Comparison of ENCODE assay signal across 18 mouse cellular contexts in genomic region chr2:140530214-140530613, GRCm38 (mm10).
DNase-seq lines count a peak whose midpoint lies in the region; ATAC-seq and TF ChIP-seq lines count a peak whose summit lies in the region.
"Had no signal": no experiment of that assay in that cellular context is flagged by ENCODE, and none has a peak within 500 bp of the region (broad histone marks: within the 10 kb centered on the region; RNA-seq: fewer than 3 reads in every experiment).

No protein-coding gene starts in this region.

- DNase-seq in embryo, embryonic 10 days (ENCODE audit: low spot score), result peak; percentile 13
- no peak for DNase-seq in embryo, embryonic 9.5 days (ENCODE audit: extremely low spot score)
- DNase-seq in kidney, postnatal 0 days (ENCODE audit: low spot score), result no peak
- no peak for DNase-seq in kidney, adult 9 months
- peak; percentile 18 to 37 for DNase-seq in right cerebral cortex, adult 2 months (ENCODE audit: low spot score in 2 of 2)
- DNase-seq in right cerebral cortex, postnatal 25 days, result no peak
- no peak for DNase-seq in thymus, adult 2 months
- DNase-seq in adrenal gland, postnatal 4 days (ENCODE audit: low spot score in 2 of 2), result no peak
- DNase-seq: adrenal gland, postnatal 25 days; heart, adult 11 months; kidney, adult 11 months; kidney, postnatal 25 days; layer of hippocampus, postnatal 36 days; lung, postnatal 14 days had no signal

- H3K36me3 ChIP-seq in kidney, postnatal 0 days (ENCODE audit: insufficient read depth, low read length), result no peaks in the 10 kb centered on the region
- no peaks in the 10 kb centered on the region for H3K36me3 ChIP-seq in thymus, adult 2 months (ENCODE audit: control insufficient read depth, insufficient read depth, low read length)
- H3K36me3 ChIP-seq: limb, embryonic 12.5 days had no signal

- H3K27ac ChIP-seq in kidney, postnatal 0 days, result no peak overlapping the region
- no peak overlapping the region for H3K27ac ChIP-seq in thymus, adult 2 months (ENCODE audit: control insufficient read depth, insufficient read depth, low read length)
- H3K27ac ChIP-seq: hindbrain, embryonic 14.5 days; limb, embryonic 12.5 days; liver, embryonic 14.5 days had no signal

- no peak for ATAC-seq in kidney, postnatal 0 days (replicated peaks; ENCODE audit: low FRiP score, low read depth)

- H3K9ac ChIP-seq in kidney, postnatal 0 days (ENCODE audit: low read depth, low read length), result no peak overlapping the region
- H3K9ac ChIP-seq: hindbrain, embryonic 14.5 days; limb, embryonic 12.5 days; liver, embryonic 14.5 days had no signal

- H3K4me2 ChIP-seq in kidney, postnatal 0 days (ENCODE audit: low read length), result no peak overlapping the region
- H3K4me2 ChIP-seq: hindbrain, embryonic 14.5 days; limb, embryonic 12.5 days; midbrain, embryonic 11.5 days had no signal

- no peak for TF ChIP-seq POLR2A in thymus, adult 2 months (IDR thresholded peaks at IDR 0.05; ENCODE audit: control insufficient read depth, extremely low read depth, insufficient read depth, low read length, poor library complexity)

- H3K4me3 ChIP-seq in kidney, postnatal 0 days (replicated peaks; ENCODE audit: low read depth, low read length), result no peak overlapping the region
- no peak overlapping the region for H3K4me3 ChIP-seq in thymus, adult 2 months (ENCODE audit: control insufficient read depth, insufficient read depth, low read length)
- H3K4me3 ChIP-seq: limb, embryonic 12.5 days had no signal

- H3K4me1 ChIP-seq in kidney, postnatal 0 days (replicated peaks; ENCODE audit: insufficient read depth, low read length), result no peaks in the 10 kb centered on the region
- no peaks in the 10 kb centered on the region for H3K4me1 ChIP-seq in thymus, adult 2 months (replicated peaks; ENCODE audit: control insufficient read depth, insufficient read depth, low read length)
- H3K4me1 ChIP-seq: limb, embryonic 12.5 days had no signal

- no peaks in the 10 kb centered on the region for H3K9me3 ChIP-seq in kidney, postnatal 0 days (replicated peaks; ENCODE audit: low read length)
- H3K9me3 ChIP-seq: limb, embryonic 12.5 days had no signal

- peak; percentile 16; the same call in 1 of the 2 replicates for TF ChIP-seq CTCF in kidney, postnatal 0 days (IDR thresholded peaks at IDR 0.05; ENCODE audit: low read depth)
- TF ChIP-seq CTCF in thymus, adult 2 months (IDR thresholded peaks at IDR 0.05; ENCODE audit: borderline replicate concordance, control insufficient read depth, extremely low read depth, insufficient read depth, low read length, poor library complexity), result no peak

- WGBS in kidney, postnatal 0 days, result 75% methylated on average over 2 of the region's 2 CpGs
- 88% methylated on average over 2 of the region's 2 CpGs for WGBS in thymus, adult 2 months

- no peaks in the 10 kb centered on the region for H3K27me3 ChIP-seq in kidney, postnatal 0 days (ENCODE audit: insufficient read depth, low read length)
- H3K27me3 ChIP-seq in thymus, adult 2 months (ENCODE audit: control insufficient read depth, insufficient read depth, low read length), result no peaks in the 10 kb centered on the region
- H3K27me3 ChIP-seq: limb, embryonic 12.5 days had no signal

Comparison
In these comparisons a context has a peak if more than half of its experiments do, and no peak if none do; other contexts are left out.
1. DNase-seq: peak in embryo, embryonic 10 days (single experiment) and right cerebral cortex, adult 2 months (2 of 2); none in embryo, embryonic 9.5 days (single experiment), kidney, postnatal 0 days (single experiment), kidney, adult 9 months (single experiment), right cerebral cortex, postnatal 25 days (single experiment), thymus, adult 2 months (single experiment) and adrenal gland, postnatal 4 days (0 of 2).